Mouse (Mus musculus) embryonic facial prominence, embryonic 11.5 days (tissue): ENCODE measurements around the gene Znrf2. TPM values are rescaled to one million over a fixed set of nuclear protein-coding genes. Genes with fewer than 3 reads are reported as not detected.

Experiments used
- ATAC-seq: fragments of 200-750 bp; cut with Nextera tagmentation; replicated peaks from 2 replicates; pipeline ENCODE4 v1.8.0; 2017; ENCODE audit warnings: low read depth; ENCODE audit not compliant: insufficient number of reproducible peaks, low FRiP score, low TSS enrichment
- DNase-seq: peaks from one replicate; pipeline ENCODE4 v3.0.0-alpha.2; 2015; ENCODE audit warnings: low spot score
- H3K27ac ChIP-seq: fragments of 300-500 bp; sonication (generic); replicated peaks from 2 replicates; pipeline ENCODE4 v1.5.1; 2014; ENCODE audit warnings: mild to moderate bottlenecking, low read depth, low read length, control low read depth
- H3K27me3 ChIP-seq: fragments of 300-500 bp; sonication (generic); 2 replicates; pipeline ENCODE4 v1.6.1; 2014; ENCODE audit warnings: mild to moderate bottlenecking, low read length, moderate library complexity, mixed read lengths; ENCODE audit not compliant: control insufficient read depth, insufficient read depth
- H3K36me3 ChIP-seq: fragments of 300-500 bp; sonication (generic); replicated peaks from 2 replicates; pipeline ENCODE4 v1.6.1; 2014; ENCODE audit warnings: low read depth, mild to moderate bottlenecking, low read length, moderate library complexity, mixed read lengths; ENCODE audit not compliant: control insufficient read depth, insufficient read depth
- H3K4me1 ChIP-seq: fragments of 300-500 bp; sonication (generic); 2 replicates; pipeline ENCODE4 v1.6.1; 2014; ENCODE audit warnings: low read length, mixed read lengths; ENCODE audit not compliant: control insufficient read depth, insufficient read depth
- H3K4me2 ChIP-seq: fragments of 300-500 bp; sonication (generic); 2 replicates; pipeline ENCODE4 v1.6.1; 2014; ENCODE audit warnings: low read depth, mild to moderate bottlenecking, control low read depth, low read length, moderate library complexity
- H3K4me3 ChIP-seq: fragments of 300-500 bp; sonication (generic); 2 replicates; pipeline ENCODE4 v1.5.1; 2014; ENCODE audit warnings: low read depth, low read length, control low read depth
- H3K9ac ChIP-seq: fragments of 300-500 bp; sonication (generic); replicated peaks from 2 replicates; pipeline ENCODE4 v1.6.1; 2014; ENCODE audit warnings: mild to moderate bottlenecking, control low read depth, low read length
- H3K9me3 ChIP-seq: fragments of 300-500 bp; sonication (generic); replicated peaks from 2 replicates; pipeline ENCODE4 v1.6.1; 2016; ENCODE audit warnings: mild to moderate bottlenecking, low read length, inconsistent platforms, mixed read lengths; ENCODE audit not compliant: control insufficient read depth
- WGBS: fragments of 180-500 bp; shearing (Covaris S2); extraction: QIAGEN DNeasy Blood & Tissue Kit; methylation state at CpG from one replicate; pipeline ENCODE4 v1.1.7; 2014; 5-methylcytosine and 5-hydroxymethylcytosine counted together
- polyA plus RNA-seq: library from polyadenylated mRNA; unstranded; fragments of >200 nt; fragmentation: Nextera tagmentation; extraction: Ambion mirVana; gene quantifications from 2 replicates; pipeline ENCODE4 v1.2.1, GENCODE M21; 2014

The Znrf2 gene
- polyA plus RNA-seq, 1 experiment from 2014 or later, result 2.3 TPM

GRCm38 (mm10) chr6:54883424-54883823, 66.7 kb downstream of the Znrf2 start:
- Histone ChIP-seq H3K9ac (no peak overlapping the region), H3K9me3 (no peaks in the 10 kb centered on the region), H3K4me3 (no peak overlapping the region), H3K27me3 (no peaks in the 10 kb centered on the region), H3K36me3 (no peaks in the 10 kb centered on the region), H3K27ac (no peak overlapping the region), H3K4me2 (no peak overlapping the region), H3K4me1 (no peaks in the 10 kb centered on the region)
- 78% methylated on average over 2 of the region's 2 CpGs for WGBS
- ATAC-seq, result no peak
- no peak for DNase-seq

GRCm38 (mm10) chr6:54886195-54886594, 69.5 kb downstream of the Znrf2 start:
- H3K27me3 ChIP-seq, result no peaks in the 10 kb centered on the region
- no peak overlapping the region for H3K4me2 ChIP-seq
- DNase-seq (no peak), ATAC-seq (no peak)
- H3K9me3 ChIP-seq, result no peaks in the 10 kb centered on the region
- H3K36me3 ChIP-seq, result no peaks in the 10 kb centered on the region
- no peak overlapping the region for H3K9ac ChIP-seq
- H3K27ac ChIP-seq, result no peak overlapping the region
- WGBS, result 55% methylated on average over 7 of the region's 7 CpGs
- no peak overlapping the region for H3K4me3 ChIP-seq
- no peaks in the 10 kb centered on the region for H3K4me1 ChIP-seq

- no peaks in the 10 kb centered on the region for H3K36me3 ChIP-seq
- H3K4me3 ChIP-seq, result no peak overlapping the region
- H3K27me3 ChIP-seq, result no peaks in the 10 kb centered on the region
- H3K9ac ChIP-seq, result no peak overlapping the region
- no peak overlapping the region for H3K27ac ChIP-seq
- H3K4me1 ChIP-seq, result no peaks in the 10 kb centered on the region
- ATAC-seq, result no peak
- no peak overlapping the region for H3K4me2 ChIP-seq
- no peak for DNase-seq
- 68% methylated on average over 9 of the region's 9 CpGs for WGBS
- no peaks in the 10 kb centered on the region for H3K9me3 ChIP-seq
Observed at GRCm38 (mm10) chr6:54890221-54890620, 73.5 kb downstream of the Znrf2 start.

GRCm38 (mm10) chr6:54891384-54891783, 74.7 kb downstream of the Znrf2 start:
- no peaks in the 10 kb centered on the region for H3K9me3 ChIP-seq
- H3K27ac ChIP-seq, result no peak overlapping the region
- no peaks in the 10 kb centered on the region for H3K27me3 ChIP-seq
- no peak overlapping the region for H3K4me3 ChIP-seq
- H3K36me3 ChIP-seq, result no peaks in the 10 kb centered on the region
- no peak for DNase-seq
- H3K4me2 ChIP-seq, result no peak overlapping the region
- ATAC-seq, result no peak
- no peaks in the 10 kb centered on the region for H3K4me1 ChIP-seq
- no peak overlapping the region for H3K9ac ChIP-seq
- 82% methylated on average over 3 of the region's 3 CpGs for WGBS

- ATAC-seq (no peak), DNase-seq (no peak)
- H3K27me3 ChIP-seq, result no peaks in the 10 kb centered on the region
- no peaks in the 10 kb centered on the region for H3K9me3 ChIP-seq
- WGBS, result 90% methylated on average over 2 of the region's 2 CpGs
- no peak overlapping the region for H3K27ac ChIP-seq
- H3K9ac ChIP-seq, result no peak overlapping the region
- H3K4me1 ChIP-seq, result no peaks in the 10 kb centered on the region
- no peak overlapping the region for H3K4me2 ChIP-seq
- no peak overlapping the region for H3K4me3 ChIP-seq
- H3K36me3 ChIP-seq, result no peaks in the 10 kb centered on the region
Observed at GRCm38 (mm10) chr6:54900256-54900655, 83.5 kb downstream of the Znrf2 start.

- no peaks in the 10 kb centered on the region for H3K36me3 ChIP-seq
- H3K4me1 ChIP-seq, result no peaks in the 10 kb centered on the region
- no peak overlapping the region for H3K9ac ChIP-seq
- DNase-seq (no peak), ATAC-seq (no peak)
- no peaks in the 10 kb centered on the region for H3K27me3 ChIP-seq
- H3K9me3 ChIP-seq, result no peaks in the 10 kb centered on the region
- H3K4me3 ChIP-seq, result no peak overlapping the region
- H3K4me2 ChIP-seq, result no peak overlapping the region
- H3K27ac ChIP-seq, result no peak overlapping the region
- WGBS, result 91% methylated on average over 2 of the region's 2 CpGs
Observed at GRCm38 (mm10) chr6:54902547-54902946, 85.8 kb downstream of the Znrf2 start.

- Histone ChIP-seq H3K36me3 (no peaks in the 10 kb centered on the region), H3K9ac (no peak overlapping the region), H3K4me3 (no peak overlapping the region), H3K9me3 (no peaks in the 10 kb centered on the region), H3K27ac (no peak overlapping the region), H3K4me1 (no peaks in the 10 kb centered on the region), H3K27me3 (no peaks in the 10 kb centered on the region), H3K4me2 (no peak overlapping the region)
- ATAC-seq, result no peak
- DNase-seq, result no peak
- 88% methylated on average over 10 of the region's 10 CpGs for WGBS
Observed at GRCm38 (mm10) chr6:54906053-54907040, 89.6 kb downstream of the Znrf2 start.

GRCm38 (mm10) chr6:54914977-54915376, 98.3 kb downstream of the Znrf2 start:
- DNase-seq, result no peak
- Histone ChIP-seq H3K27ac (no peak overlapping the region), H3K27me3 (no peaks in the 10 kb centered on the region), H3K9ac (no peak overlapping the region), H3K4me3 (no peak overlapping the region), H3K4me1 (no peaks in the 10 kb centered on the region), H3K36me3 (no peaks in the 10 kb centered on the region), H3K4me2 (no peak overlapping the region), H3K9me3 (no peaks in the 10 kb centered on the region)
- WGBS, result 87% methylated on average over 4 of the region's 4 CpGs
- no peak for ATAC-seq
